Mouse (Mus musculus): ENCODE measurements around the gene Morn4. TPM values are rescaled to one million over a fixed set of nuclear protein-coding genes. Genes with fewer than 3 reads are reported as not detected.

Gene Morn4
- polyA plus RNA-seq, 1 experiment: not detected

GRCm38 (mm10) chr19:42037167-42037702 is 48.9 kb downstream of the Morn4 start:
- Histone ChIP-seq H3K4me3 (ENCODE audit: insufficient read depth, low read depth, low read length) (no peak overlapping the region), H3K4me1 (ENCODE audit: control insufficient read depth, insufficient read depth, low read length) (peaks cover 24% of the 10 kb centered on the region), H3K27ac (ENCODE audit: insufficient read depth, low read depth, low read length) (no peak overlapping the region)
- TF ChIP-seq POLR2A (IDR thresholded peaks at IDR 0.05; ENCODE audit: insufficient read depth, low read depth, low read length) (no peak), CTCF (IDR thresholded peaks at IDR 0.05; ENCODE audit: insufficient read depth, low read depth, low read length) (no peak)
- WGBS: 83% methylated on average over 11 of the region's 11 CpGs

GRCm38 (mm10) chr19:42036357-42036756 is 49.8 kb downstream of the Morn4 start:
- TF ChIP-seq CTCF (IDR thresholded peaks at IDR 0.05; ENCODE audit: insufficient read depth, low read depth, low read length) (no peak), POLR2A (IDR thresholded peaks at IDR 0.05; ENCODE audit: insufficient read depth, low read depth, low read length) (no peak)
- Histone ChIP-seq H3K4me3 (ENCODE audit: insufficient read depth, low read depth, low read length) (no peak overlapping the region), H3K4me1 (ENCODE audit: control insufficient read depth, insufficient read depth, low read length) (peaks cover 24% of the 10 kb centered on the region), H3K27ac (ENCODE audit: insufficient read depth, low read depth, low read length) (no peak overlapping the region)
- WGBS: 56% methylated on average over 3 of the region's 3 CpGs

- WGBS: 64% methylated on average over 19 of the region's 19 CpGs
- Histone ChIP-seq H3K4me1 (ENCODE audit: control insufficient read depth, insufficient read depth, low read length) (peaks cover 24% of the 10 kb centered on the region), H3K4me3 (ENCODE audit: insufficient read depth, low read depth, low read length) (no peak within 1 kb of the TSS), H3K27ac (ENCODE audit: insufficient read depth, low read depth, low read length) (no peak within 1 kb of the TSS)
- TF ChIP-seq POLR2A (IDR thresholded peaks at IDR 0.05; ENCODE audit: insufficient read depth, low read depth, low read length): no peak
- peak; percentile 64 for TF ChIP-seq CTCF (IDR thresholded peaks at IDR 0.05; ENCODE audit: insufficient read depth, low read depth, low read length)
These were observed 50.5 kb downstream of the Morn4 start, which contains the start of gene Ankrd2 for GRCm38 (mm10) chr19:42035456-42036248. Gene Ankrd2 (plus strand): TSS chr19:42036000.

GRCm38 (mm10) chr19:42034881-42035455 is 51.2 kb downstream of the Morn4 start:
- peaks cover 24% of the 10 kb centered on the region for H3K4me1 ChIP-seq (ENCODE audit: control insufficient read depth, insufficient read depth, low read length)
- WGBS: 57% methylated on average over 11 of the region's 11 CpGs
- H3K27ac ChIP-seq (ENCODE audit: insufficient read depth, low read depth, low read length): no peak overlapping the region
- H3K4me3 ChIP-seq (ENCODE audit: insufficient read depth, low read depth, low read length): no peak overlapping the region
- TF ChIP-seq CTCF (IDR thresholded peaks at IDR 0.05; ENCODE audit: insufficient read depth, low read depth, low read length): no peak
- TF ChIP-seq POLR2A (IDR thresholded peaks at IDR 0.05; ENCODE audit: insufficient read depth, low read depth, low read length): no peak

DNA sequence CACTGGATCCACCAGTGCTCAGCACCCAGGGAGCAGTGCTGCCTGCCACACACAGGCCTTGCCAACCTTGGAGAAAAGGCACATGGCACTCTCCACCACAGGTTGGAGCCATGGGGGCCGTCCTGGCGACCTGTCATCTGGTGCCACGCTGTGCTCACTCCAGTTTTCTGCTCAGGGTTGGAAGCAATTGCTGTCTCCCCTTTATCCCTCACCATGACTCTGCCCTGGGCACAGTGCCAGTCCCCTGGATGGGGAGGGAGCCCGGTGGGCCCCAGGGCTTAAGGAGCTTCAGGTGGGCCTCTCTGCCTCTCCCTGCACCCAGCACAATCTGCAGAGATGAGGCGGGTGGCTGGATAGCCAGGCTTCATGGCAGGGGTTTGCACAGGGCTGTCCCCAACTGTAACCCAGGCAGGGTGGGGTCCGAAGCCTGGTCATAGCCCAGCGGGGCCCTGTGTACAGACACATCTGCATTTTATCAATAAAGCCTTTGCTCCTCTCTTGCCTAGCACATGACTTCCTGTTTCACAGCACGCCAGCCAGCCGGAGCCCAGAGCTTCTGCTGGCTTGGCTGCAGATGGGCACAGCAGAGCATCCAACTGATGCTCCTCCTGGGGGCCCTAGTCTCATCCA is 51.9 kb downstream of the Morn4 start:
- TF ChIP-seq POLR2A (IDR thresholded peaks at IDR 0.05; ENCODE audit: insufficient read depth, low read depth, low read length) (no peak), CTCF (IDR thresholded peaks at IDR 0.05; ENCODE audit: insufficient read depth, low read depth, low read length) (no peak)
- WGBS: 60% methylated on average over 9 of the region's 9 CpGs
- Histone ChIP-seq H3K4me1 (ENCODE audit: control insufficient read depth, insufficient read depth, low read length) (peaks cover 24% of the 10 kb centered on the region), H3K4me3 (ENCODE audit: insufficient read depth, low read depth, low read length) (no peak overlapping the region), H3K27ac (ENCODE audit: insufficient read depth, low read depth, low read length) (no peak overlapping the region)

DNA sequence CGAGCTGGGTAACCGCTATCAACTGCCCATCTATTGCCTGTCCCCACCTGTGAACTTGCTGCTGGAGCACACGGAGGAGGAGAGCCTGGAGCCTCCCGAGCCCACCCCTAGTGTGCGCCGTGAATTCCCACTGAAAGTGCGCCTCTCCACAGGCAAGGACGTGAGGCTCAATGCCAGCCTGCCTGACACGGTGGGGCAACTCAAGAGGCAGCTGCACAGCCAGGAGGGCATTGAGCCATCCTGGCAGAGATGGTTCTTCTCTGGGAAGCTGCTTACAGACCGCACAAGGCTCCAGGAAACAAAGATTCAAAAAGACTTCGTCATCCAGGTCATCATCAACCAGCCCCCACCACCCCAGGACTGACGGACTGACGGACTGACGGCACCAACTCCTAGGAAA is 52.5 kb downstream of the Morn4 start:
- TF ChIP-seq CTCF (IDR thresholded peaks at IDR 0.05; ENCODE audit: insufficient read depth, low read depth, low read length) (no peak), POLR2A (IDR thresholded peaks at IDR 0.05; ENCODE audit: insufficient read depth, low read depth, low read length) (no peak)
- no peak overlapping the region for H3K27ac ChIP-seq (ENCODE audit: insufficient read depth, low read depth, low read length)

DNA sequence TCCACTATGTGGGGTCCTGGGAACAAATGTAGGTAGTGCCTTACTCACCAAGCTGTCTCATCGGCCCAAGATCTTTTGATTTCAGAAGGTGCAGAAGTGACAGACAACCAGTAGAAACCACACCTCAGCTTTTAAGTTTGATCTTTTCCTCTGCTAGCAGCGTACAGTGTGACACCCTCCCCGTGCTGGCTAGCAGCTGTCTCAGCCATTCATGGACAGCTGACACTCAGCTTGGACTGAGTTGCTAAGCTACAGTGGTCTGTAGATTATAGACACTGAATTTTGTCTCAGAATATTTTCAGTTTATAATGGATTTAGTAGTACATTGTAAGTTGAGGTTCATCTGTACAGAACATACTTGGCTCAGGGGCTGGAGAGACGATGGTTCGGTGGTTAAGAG is 55.0 kb downstream of the Morn4 start:
- no peak for TF ChIP-seq POLR2A (IDR thresholded peaks at IDR 0.05; ENCODE audit: insufficient read depth, low read depth, low read length)
- no peak for TF ChIP-seq CTCF (IDR thresholded peaks at IDR 0.05; ENCODE audit: insufficient read depth, low read depth, low read length)
- Histone ChIP-seq H3K27ac (ENCODE audit: insufficient read depth, low read depth, low read length) (no peak overlapping the region), H3K4me1 (ENCODE audit: control insufficient read depth, insufficient read depth, low read length) (peaks cover 24% of the 10 kb centered on the region), H3K4me3 (ENCODE audit: insufficient read depth, low read depth, low read length) (no peak overlapping the region)
- 83% methylated on average over 5 of the region's 5 CpGs for WGBS

More for the DNA sequence above, 52.5 kb downstream of the Morn4 start:
- Histone ChIP-seq H3K4me3 (ENCODE audit: insufficient read depth, low read depth, low read length) (no peak overlapping the region), H3K4me1 (ENCODE audit: control insufficient read depth, insufficient read depth, low read length) (peaks cover 24% of the 10 kb centered on the region)
- WGBS: 69% methylated on average over 14 of the region's 14 CpGs

DNA sequence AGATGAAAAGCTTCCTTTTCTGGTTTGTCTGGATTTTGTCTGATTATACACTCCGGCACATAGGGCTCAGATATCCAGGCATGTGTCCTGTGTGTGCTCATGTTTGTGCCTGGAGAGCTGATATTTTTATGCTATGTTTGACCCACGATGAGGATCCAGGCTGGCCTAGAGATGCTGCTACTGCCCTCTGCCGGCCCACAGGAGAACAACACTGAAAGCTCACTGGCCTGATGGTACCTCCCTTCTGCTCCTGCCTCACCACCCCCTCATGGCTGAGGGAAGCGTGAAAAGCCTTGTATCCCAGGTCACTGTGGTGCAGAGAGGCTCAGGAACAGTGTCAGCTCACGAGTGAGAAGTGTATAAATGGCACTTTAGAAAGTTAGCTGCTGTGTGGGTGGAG is 60.0 kb downstream of the Morn4 start:
- Histone ChIP-seq H3K27ac (ENCODE audit: insufficient read depth, low read depth, low read length) (no peak overlapping the region), H3K4me3 (ENCODE audit: insufficient read depth, low read depth, low read length) (no peak overlapping the region), H3K4me1 (ENCODE audit: control insufficient read depth, insufficient read depth, low read length) (peaks cover 6% of the 10 kb centered on the region; the same call in 1 of the 2 replicates)
- WGBS: 5% methylated on average over 5 of the region's 5 CpGs
- TF ChIP-seq CTCF (IDR thresholded peaks at IDR 0.05; ENCODE audit: insufficient read depth, low read depth, low read length) (peak; percentile 86), POLR2A (IDR thresholded peaks at IDR 0.05; ENCODE audit: insufficient read depth, low read depth, low read length) (no peak)

Other genes with a start within 250 kb of the Morn4 start
- not detected in 2 replicates for gene Frat2, start 238.2 kb downstream of the Morn4 start, polyA plus RNA-seq (2012; ENCODE audit: insufficient read depth, insufficient read length, low replicate concordance, missing spikeins)
- not detected in 2 replicates for gene Rrp12, start 190.2 kb downstream of the Morn4 start, polyA plus RNA-seq (2012; ENCODE audit: insufficient read depth, insufficient read length, low replicate concordance, missing spikeins)
- gene Pgam1, start 174.4 kb downstream of the Morn4 start, polyA plus RNA-seq (2012; ENCODE audit: insufficient read depth, insufficient read length, low replicate concordance, missing spikeins): 261 and 289 TPM in 2 replicates
- not detected in 2 replicates for gene Exosc1, start 152.9 kb downstream of the Morn4 start, polyA plus RNA-seq (2012; ENCODE audit: insufficient read depth, insufficient read length, low replicate concordance, missing spikeins)
- not detected in 2 replicates for gene Zdhhc16, start 152.9 kb downstream of the Morn4 start, polyA plus RNA-seq (2012; ENCODE audit: insufficient read depth, insufficient read length, low replicate concordance, missing spikeins)
- not detected in 2 replicates for gene Mms19, start 105.2 kb downstream of the Morn4 start, polyA plus RNA-seq (2012; ENCODE audit: insufficient read depth, insufficient read length, low replicate concordance, missing spikeins)
- not detected in 2 replicates for gene Ubtd1, start 104.6 kb downstream of the Morn4 start, polyA plus RNA-seq (2012; ENCODE audit: insufficient read depth, insufficient read length, low replicate concordance, missing spikeins)
- gene Ankrd2, start 50.4 kb downstream of the Morn4 start, polyA plus RNA-seq (2012; ENCODE audit: insufficient read depth, insufficient read length, low replicate concordance, missing spikeins): not detected in 2 replicates
- gene Hoga1, start 40.7 kb downstream of the Morn4 start, polyA plus RNA-seq (2012; ENCODE audit: insufficient read depth, insufficient read length, low replicate concordance, missing spikeins): not detected in 2 replicates
- not detected in 2 replicates for gene 4933411K16Rik, start 34.1 kb downstream of the Morn4 start, polyA plus RNA-seq (2012; ENCODE audit: insufficient read depth, insufficient read length, low replicate concordance, missing spikeins)
- not detected in 2 replicates for gene Pi4k2a, start 4.1 kb upstream of the Morn4 start, polyA plus RNA-seq (2012; ENCODE audit: insufficient read depth, insufficient read length, low replicate concordance, missing spikeins)
- not detected in 2 replicates for gene Avpi1, start 42.7 kb upstream of the Morn4 start, polyA plus RNA-seq (2012; ENCODE audit: insufficient read depth, insufficient read length, low replicate concordance, missing spikeins)
- gene Marveld1, start 61.0 kb upstream of the Morn4 start, polyA plus RNA-seq (2012; ENCODE audit: insufficient read depth, insufficient read length, low replicate concordance, missing spikeins): not detected in 2 replicates
- not detected in 2 replicates for gene Zfyve27, start 77.6 kb upstream of the Morn4 start, polyA plus RNA-seq (2012; ENCODE audit: insufficient read depth, insufficient read length, low replicate concordance, missing spikeins)
- not detected in 2 replicates for gene Sfrp5, start 115.9 kb upstream of the Morn4 start, polyA plus RNA-seq (2012; ENCODE audit: insufficient read depth, insufficient read length, low replicate concordance, missing spikeins)
- gene Golga7b, start 161.2 kb upstream of the Morn4 start, polyA plus RNA-seq (2012; ENCODE audit: insufficient read depth, insufficient read length, low replicate concordance, missing spikeins): not detected in 2 replicates

All from olfactory bulb, adult 2 months (tissue).